Mouse (Mus musculus) CH12.LX (cell line): Measurements from ENCODE around the gene S100pbp. TPM values are rescaled to one million over a fixed set of nuclear protein-coding genes. Genes with fewer than 3 reads are reported as not detected.

Experiments used
- DNase-seq: peaks from one replicate; pipeline ENCODE4 v3.0.0-alpha.2; 2013; ENCODE audit errors: extremely low read depth
- H3K27ac ChIP-seq: 2 replicates; pipeline ENCODE4 v1.5.1; 2012; ENCODE audit warnings: low read depth, mild to moderate bottlenecking, control low read depth, moderate library complexity; ENCODE audit not compliant: insufficient read depth
- H3K27me3 ChIP-seq: replicated peaks from 2 replicates; pipeline ENCODE3; 2012; ENCODE audit warnings: inconsistent platforms
- H3K36me3 ChIP-seq, 2 experiments: replicated peaks in 1 of 2; 2 replicates each; pipeline versions ENCODE3 to v1.6.1; 2012; ENCODE audit warnings: inconsistent platforms in 1 of 2, low read length in 1 of 2, mild to moderate bottlenecking in 1 of 2, mixed read lengths in 1 of 2, moderate library complexity in 1 of 2; ENCODE audit not compliant: control insufficient read depth in 1 of 2, insufficient read depth in 1 of 2
- H3K4me1 ChIP-seq, 2 experiments: 2 replicates each; pipeline ENCODE4 v1.6.1; 2012; ENCODE audit warnings: inconsistent platforms in 1 of 2, moderate library complexity in 1 of 2; ENCODE audit not compliant: insufficient read depth in 2 of 2, control insufficient read depth in 1 of 2
- H3K4me2 ChIP-seq: 2 replicates; pipeline ENCODE4 v1.6.1; 2012; ENCODE audit warnings: low read depth, mild to moderate bottlenecking, control low read depth; ENCODE audit not compliant: poor library complexity, insufficient read depth, severe bottlenecking
- H3K4me3 ChIP-seq, 3 experiments: fragments of 150-350 bp in 1 of 3; sonication (generic) in 1 of 3; replicated peaks in 1 of 3; 2 replicates each; pipeline versions ENCODE3 to v1.5.1; 2011 to 2012; ENCODE audit warnings: low read depth in 2 of 3, low read length in 2 of 3, mild to moderate bottlenecking in 2 of 3, moderate library complexity in 2 of 3, control low read depth in 1 of 3, improper control_type of control experiment in 1 of 3, inconsistent platforms in 1 of 3, mixed read lengths in 1 of 3; ENCODE audit not compliant: poor library complexity in 1 of 3
- H3K79me2 ChIP-seq: replicated peaks from 2 replicates; pipeline ENCODE4 v1.6.1; 2012; ENCODE audit warnings: mild to moderate bottlenecking, moderate library complexity; ENCODE audit not compliant: control insufficient read depth, poor library complexity, insufficient read depth, severe bottlenecking; ENCODE audit errors: extremely low read depth
- H3K9ac ChIP-seq: 2 replicates; pipeline ENCODE4 v1.6.1; 2012; ENCODE audit warnings: low read depth, mild to moderate bottlenecking, control low read depth, moderate library complexity; ENCODE audit not compliant: insufficient read depth
- H3K9me3 ChIP-seq: replicated peaks from 2 replicates; pipeline ENCODE3; 2012; ENCODE audit warnings: low read length, inconsistent platforms, mixed read lengths
- BHLHE40 ChIP-seq: IDR thresholded peaks from 2 replicates; pipeline ENCODE4 v1.6.1; 2011; ENCODE audit warnings: mild to moderate bottlenecking, low read depth, low read length, improper control_type of control experiment
- CHD1 ChIP-seq: IDR thresholded peaks from 2 replicates; pipeline ENCODE4 v1.6.1; 2012; ENCODE audit warnings: low read depth, low read length, improper control_type of control experiment, inconsistent platforms
- EP300 ChIP-seq: IDR thresholded peaks from 2 replicates; pipeline ENCODE4 v1.6.1; 2011; ENCODE audit warnings: low read length, improper control_type of control experiment
- ETS1 ChIP-seq: conservative IDR thresholded peaks from 2 replicates; pipeline ENCODE4 v1.6.1; 2012; ENCODE audit warnings: low read depth, mild to moderate bottlenecking, inconsistent platforms, low read length, improper control_type of control experiment, moderate library complexity
- GABPA ChIP-seq: IDR thresholded peaks from 2 replicates; pipeline ENCODE4 v1.6.1; 2012; ENCODE audit warnings: low read depth, low read length, improper control_type of control experiment, inconsistent platforms; ENCODE audit not compliant: insufficient replicate concordance
- HCFC1 ChIP-seq: IDR thresholded peaks from 2 replicates; pipeline ENCODE4 v1.6.1; 2012; ENCODE audit warnings: low read depth, mild to moderate bottlenecking, inconsistent platforms, low read length, improper control_type of control experiment
- JUN ChIP-seq: IDR thresholded peaks from 2 replicates; pipeline ENCODE4 v1.6.1; 2011; ENCODE audit warnings: low read depth, mild to moderate bottlenecking, low read length, improper control_type of control experiment, moderate library complexity; ENCODE audit not compliant: insufficient read depth
- MAFK ChIP-seq: IDR thresholded peaks from 2 replicates; pipeline ENCODE4 v1.6.1; 2011; ENCODE audit warnings: low read length, improper control_type of control experiment; ENCODE audit not compliant: insufficient replicate concordance
- MAZ ChIP-seq: IDR thresholded peaks from 2 replicates; pipeline ENCODE4 v1.6.1; 2012; ENCODE audit warnings: low read depth, mild to moderate bottlenecking, inconsistent platforms, low read length, improper control_type of control experiment, moderate library complexity
- MXI1 ChIP-seq: IDR thresholded peaks from 2 replicates; pipeline ENCODE4 v1.6.1; 2011; ENCODE audit warnings: mild to moderate bottlenecking, low read depth, low read length, improper control_type of control experiment
- MYC ChIP-seq: IDR thresholded peaks from 2 replicates; pipeline ENCODE4 v1.6.1; 2011; ENCODE audit warnings: low read depth, mild to moderate bottlenecking, improper control_type of control experiment, low read length
- NELFE ChIP-seq: IDR thresholded peaks from 2 replicates; pipeline ENCODE4 v1.6.1; 2011; ENCODE audit warnings: low read depth, low read length, improper control_type of control experiment
- NRF1 ChIP-seq: IDR thresholded peaks from 2 replicates; pipeline ENCODE4 v1.6.1; 2014; ENCODE audit warnings: low read depth, mild to moderate bottlenecking, inconsistent platforms, low read length, improper control_type of control experiment, moderate library complexity
- POLR2AphosphoS2 ChIP-seq: IDR thresholded peaks from 2 replicates; pipeline ENCODE4 v1.6.1; 2011; ENCODE audit warnings: low read depth, low read length, improper control_type of control experiment
- RAD21 ChIP-seq: IDR thresholded peaks from 2 replicates; pipeline ENCODE4 v1.6.1; 2011; ENCODE audit warnings: low read depth, mild to moderate bottlenecking, low read length, improper control_type of control experiment, moderate library complexity
- RCOR1 ChIP-seq: conservative IDR thresholded peaks from 2 replicates; pipeline ENCODE4 v1.6.1; 2012; ENCODE audit warnings: low read depth, mild to moderate bottlenecking, inconsistent platforms, low read length, improper control_type of control experiment
- TBP ChIP-seq: conservative IDR thresholded peaks from 2 replicates; pipeline ENCODE4 v1.6.1; 2011; ENCODE audit warnings: low read depth, low read length, improper control_type of control experiment
- UBTF ChIP-seq: IDR thresholded peaks from 2 replicates; pipeline ENCODE4 v1.6.1; 2012; ENCODE audit warnings: low read depth, mild to moderate bottlenecking, inconsistent platforms, low read length, improper control_type of control experiment, moderate library complexity
- ZC3H11A ChIP-seq: IDR thresholded peaks from 2 replicates; pipeline ENCODE4 v1.6.1; 2012; ENCODE audit warnings: low read depth, mild to moderate bottlenecking, inconsistent platforms, low read length, improper control_type of control experiment
- ZMIZ1 ChIP-seq: IDR thresholded peaks from 2 replicates; pipeline ENCODE4 v1.6.1; 2012; ENCODE audit warnings: low read depth, mild to moderate bottlenecking, inconsistent platforms, low read length, improper control_type of control experiment
- ZNF384 ChIP-seq: IDR thresholded peaks from 2 replicates; pipeline ENCODE4 v1.6.1; 2012; ENCODE audit warnings: low read depth, low read length, improper control_type of control experiment, inconsistent platforms
- dilution Hi-C: fragments of 300-500 bp; cut with MboI; formaldehyde crosslinking; loops from 2 replicates; pipeline ENCODE4 v1.14.3; 2020; ENCODE audit warnings: low sequenced_read_pairs; ENCODE audit not compliant: extremely low pct_unique_long_range_greater_than_20kb, extremely low pct_ligation_motif_present
- in situ Hi-C: fragments of 300-500 bp; cut with MboI; formaldehyde crosslinking; loops from 3 replicates; pipeline ENCODE4 v1.14.3; 2019; ENCODE audit warnings: low sequenced_read_pairs, low pct_ligation_motif_present, low pct_unique_long_range_greater_than_20kb, mixed read lengths
- polyA plus RNA-seq: library from polyadenylated mRNA; unstranded; fragments of >175 nt; gene quantifications from 2 replicates; pipeline ENCODE4 v1.2.1, GENCODE M21; 2012; ENCODE audit warnings: low read depth; ENCODE audit not compliant: insufficient read length
- total RNA-seq, 2 experiments: library from RNA; depleted of rRNA; stranded (reverse); fragments of 300-350 nt in 1 of 2; fragments of >200 nt in 1 of 2; gene quantifications; 2 replicates each; pipeline ENCODE4 v1.2.3; 2012 to 2014

S100pbp gene
- total and polyA plus RNA-seq, 3 experiments = 22.5 to 43.6 (median 43.6) TPM

DNA sequence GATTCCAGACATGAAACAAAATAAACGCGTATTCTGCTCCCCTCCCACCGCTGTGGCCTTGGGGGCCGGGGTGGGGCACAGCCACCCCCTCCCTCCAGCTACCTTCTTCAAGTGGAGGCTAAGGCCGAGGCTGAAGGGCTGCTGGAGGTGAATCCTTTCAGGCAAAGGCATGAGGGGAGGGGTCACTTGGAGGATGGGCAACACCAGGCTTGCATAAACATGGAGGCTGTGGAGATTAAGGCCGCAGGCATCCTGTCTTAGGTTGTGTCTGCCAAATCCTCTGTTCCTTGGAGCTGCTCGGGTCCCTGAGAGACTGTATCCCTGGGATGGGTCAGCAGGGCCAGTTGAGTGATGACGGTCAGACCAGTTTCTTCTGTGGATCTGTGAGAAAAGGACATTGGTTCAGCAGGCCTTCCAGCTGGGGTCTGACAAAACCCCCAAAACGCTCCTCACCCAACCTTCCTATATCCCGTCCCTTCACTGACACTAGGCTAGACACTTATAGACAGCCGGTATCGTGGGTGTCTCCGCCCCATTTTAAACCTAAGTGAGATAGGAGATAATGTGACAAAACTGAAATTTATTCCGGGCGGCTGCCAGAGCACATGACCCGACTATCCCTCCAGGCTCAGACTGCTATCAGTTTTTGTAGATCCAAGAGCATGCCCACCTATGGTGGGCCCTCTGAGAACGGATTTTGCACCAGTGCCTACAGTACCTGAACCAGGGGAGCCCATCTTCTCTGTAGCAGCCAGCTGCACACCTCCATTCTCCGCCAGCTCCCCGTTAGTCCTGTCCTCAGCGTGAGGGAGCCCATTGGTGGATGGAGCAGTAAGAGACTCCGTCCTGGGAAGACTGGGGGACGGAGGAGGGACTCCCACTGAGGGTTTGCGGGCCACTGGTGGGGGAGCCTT is 31.8 kb upstream of the S100pbp start:
- H3K4me3 ChIP-seq = no peak overlapping the region
- dilution Hi-C loops (no loop called here), in situ Hi-C loops (loop anchor here (5.0 kb wide), 1 partner anchor 36 kb away; no protein-coding TSS in a partner anchor)
- TF ChIP-seq MXI1 (no peak), CHD1 (no peak), EP300 (no peak), JUN (no peak), POLR2AphosphoS2 (0 out of 2 replicates have a peak, but pooled peaks have one; percentile 20), ETS1 (no peak), BHLHE40 (no peak), MAFK (no peak)
- peaks cover 34 to 68% of the 10 kb centered on the region in 2 experiments for H3K36me3 ChIP-seq
- no peaks in the 10 kb centered on the region for H3K27me3 ChIP-seq
- no peaks in the 10 kb centered on the region for H3K79me2 ChIP-seq
- no peak for DNase-seq
- H3K9ac ChIP-seq = no peak overlapping the region
- H3K4me2 ChIP-seq = no peak overlapping the region
- no peaks in the 10 kb centered on the region for H3K4me1 ChIP-seq
- H3K9me3 ChIP-seq = no peaks in the 10 kb centered on the region
- no peak overlapping the region for H3K27ac ChIP-seq

DNA sequence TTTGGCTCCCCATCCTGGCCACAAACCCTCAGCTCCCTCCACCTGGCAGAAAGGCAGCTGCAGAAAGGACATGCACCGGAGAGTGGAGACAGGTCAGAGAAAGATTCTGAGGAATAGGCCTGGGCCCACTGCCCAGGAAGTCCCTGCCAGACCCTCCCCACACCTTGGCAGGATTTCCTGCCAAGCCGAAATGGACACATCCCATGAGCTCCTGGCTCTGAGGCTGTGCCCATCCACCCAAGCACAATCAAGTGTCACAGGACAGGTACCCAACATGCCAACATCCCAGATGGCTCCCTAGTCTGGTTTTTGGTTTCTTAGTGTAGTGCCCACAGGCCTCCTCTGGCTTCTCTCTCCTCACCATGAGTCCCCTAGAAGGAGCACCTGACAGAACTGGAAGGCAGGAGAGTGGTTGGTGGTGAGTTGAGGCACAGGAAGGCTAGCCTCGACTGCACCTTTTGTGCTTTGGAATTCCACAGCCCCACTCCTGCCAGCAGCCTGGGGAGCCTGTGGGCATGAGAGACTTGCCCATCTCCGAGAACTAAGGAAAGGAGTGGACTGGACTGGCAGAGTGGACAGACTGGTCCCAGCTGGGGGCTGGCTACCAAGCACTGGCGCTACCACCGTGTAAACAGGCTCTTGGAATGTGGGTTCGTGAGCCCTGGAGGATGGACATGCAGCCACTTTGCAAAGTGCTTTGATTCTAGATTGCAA is 31.0 kb upstream of the S100pbp start:
- dilution Hi-C loops (no loop called here), in situ Hi-C loops (loop anchor here (5.0 kb wide), 1 partner anchor 37 kb away; no protein-coding TSS in a partner anchor)
- TF ChIP-seq NRF1 (no peak), MAZ (no peak), UBTF (no peak), ZNF384 (no peak), GABPA (no peak), ZC3H11A (no peak), HCFC1 (no peak), ZMIZ1 (no peak), ETS1 (no peak), RAD21 (no peak), TBP (no peak), EP300 (no peak), RCOR1 (no peak), NELFE (no peak), MYC (no peak)
- Histone ChIP-seq H3K36me3 (peaks cover 41 to 76% of the 10 kb centered on the region in 2 experiments), H3K9ac (no peak overlapping the region), H3K79me2 (no peaks in the 10 kb centered on the region), H3K9me3 (no peaks in the 10 kb centered on the region), H3K4me3 (no peak overlapping the region), H3K4me1 (no peaks in the 10 kb centered on the region), H3K4me2 (no peak overlapping the region), H3K27me3 (no peaks in the 10 kb centered on the region), H3K27ac (no peak overlapping the region)
- DNase-seq = no peak
